31 mouse cellular contexts compared by ENCODE assay signal in the genomic region with DNA sequence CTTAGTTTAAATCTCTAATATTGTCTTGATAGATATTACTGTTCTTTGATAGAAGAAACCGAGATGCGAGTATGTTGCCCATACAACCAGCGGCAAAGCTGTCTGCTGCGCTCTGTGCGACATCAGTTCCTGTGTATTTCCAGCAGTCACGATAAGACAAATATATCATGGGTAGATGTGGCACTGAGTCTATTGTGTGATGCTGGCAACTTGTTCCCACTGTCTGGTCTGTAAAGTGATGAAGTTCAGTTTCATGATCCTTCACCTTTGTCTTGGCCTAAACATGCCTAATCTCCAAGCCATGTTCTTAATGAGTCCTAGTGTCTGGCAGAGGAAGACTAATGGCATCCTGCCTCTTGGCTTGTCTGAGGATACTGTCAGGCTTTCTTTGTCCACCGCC. TPM values are rescaled to one million over a fixed set of nuclear protein-coding genes. Genes with fewer than 3 reads are reported as not detected.
DNase-seq lines count a peak whose midpoint lies in the region; ATAC-seq and TF ChIP-seq lines count a peak whose summit lies in the region.
"Had no signal": no experiment of that assay in that cellular context is flagged by ENCODE, and none has a peak within 500 bp of the region (broad histone marks: within the 10 kb centered on the region; RNA-seq: fewer than 3 reads in every experiment).

No protein-coding gene starts in this region.

- no peaks in the 10 kb centered on the region for H3K27me3 ChIP-seq in spleen, adult 2 months (ENCODE audit: control insufficient read depth, insufficient read depth, low read length)
- H3K27me3 ChIP-seq: CH12.LX; embryonic facial prominence, embryonic 13.5 days; embryonic facial prominence, embryonic 15.5 days; forebrain, embryonic 12.5 days; Patski had no signal

- peak; percentile 64 for DNase-seq in CD4-positive, CD25-positive, alpha-beta regulatory T cell, adult 2 months (ENCODE audit: low read depth, low spot score)
- no peak for DNase-seq in left cerebral cortex, adult 2 months (ENCODE audit: extremely low spot score in 1 of 2, low spot score in 2 of 2)
- no peak for DNase-seq in left cerebral cortex, postnatal 36 days (ENCODE audit: low spot score in 2 of 2)
- no peak for DNase-seq in spleen, adult 2 months (ENCODE audit: low read depth in 1 of 2, low spot score in 2 of 2)
- no peak for DNase-seq in spleen, postnatal 14 days (ENCODE audit: low spot score in 2 of 2)
- peak; percentile 55 for DNase-seq in naive thymus-derived CD4-positive, alpha-beta T cell, adult 2 months (ENCODE audit: low read depth)
- no peak for DNase-seq in cerebellum, postnatal 14 days
- DNase-seq: adrenal gland, adult 8-10 months; adrenal gland, postnatal 14 days; adrenal gland, postnatal 36 days; cerebellum, adult 9-10 months; cerebellum, postnatal 10 days; cerebellum, postnatal 36 days; embryo, embryonic 11 days had no signal

- intact Hi-C loops in left cerebral cortex, adult 2 months (cut with DNase I) = no loop called here
- intact Hi-C loops in left cerebral cortex, postnatal 36 days (cut with DNase I) = no loop called here

- H3K4me1 ChIP-seq in spleen, adult 2 months (ENCODE audit: control insufficient read depth, insufficient read depth, insufficient read length) = peaks cover 2% of the 10 kb centered on the region; the same call in 1 of the 2 replicates
- H3K4me1 ChIP-seq: forebrain, embryonic 10.5 days; forebrain, embryonic 12.5 days had no signal

- 90% methylated on average over 7 of the region's 7 CpGs for WGBS in spleen, adult 2 months

- no peak overlapping the region for H3K4me3 ChIP-seq in left cerebral cortex, adult 2 months
- no peak overlapping the region for H3K4me3 ChIP-seq in spleen, adult 2 months (ENCODE audit: extremely low read depth, insufficient read depth, insufficient read length)
- H3K4me3 ChIP-seq: embryonic facial prominence, embryonic 13.5 days; embryonic facial prominence, embryonic 15.5 days; erythroblast, embryonic 14.5 days; forebrain, embryonic 10.5 days; forebrain, embryonic 12.5 days had no signal

- ATAC-seq in CD4-positive, CD25-positive, alpha-beta regulatory T cell, adult 4 months = no peak
- ATAC-seq: forebrain, embryonic 14.5 days; forebrain, embryonic 16.5 days; Patski had no signal

- TF ChIP-seq POLR2A in spleen, adult 2 months (IDR thresholded peaks at IDR 0.05; ENCODE audit: low read depth, low read length) = no peak

- no peaks in the 10 kb centered on the region for H3K36me3 ChIP-seq in spleen, adult 2 months (ENCODE audit: control insufficient read depth, insufficient read depth, low read length)
- H3K36me3 ChIP-seq: embryonic facial prominence, embryonic 13.5 days; embryonic facial prominence, embryonic 15.5 days; forebrain, embryonic 10.5 days; forebrain, embryonic 12.5 days; G1E had no signal

- H3K27ac ChIP-seq in left cerebral cortex, adult 2 months = 0 out of 2 replicates have a peak overlapping the region, but pooled peaks have one; percentile 17
- H3K27ac ChIP-seq in spleen, adult 2 months (ENCODE audit: insufficient read depth, low read length) = peak overlapping the region; percentile 8; the same call in 1 of the 2 replicates
- H3K27ac ChIP-seq: embryonic facial prominence, embryonic 13.5 days; embryonic facial prominence, embryonic 15.5 days; forebrain, embryonic 10.5 days; forebrain, embryonic 12.5 days had no signal

- TF ChIP-seq CTCF in left cerebral cortex, adult 2 months (IDR thresholded peaks at IDR 0.05) = no peak
- no peak for TF ChIP-seq CTCF in spleen, adult 2 months (IDR thresholded peaks at IDR 0.05; ENCODE audit: extremely low read depth, insufficient read depth, insufficient read length, insufficient replicate concordance)

RNA-seq across cellular contexts. Expression of gene Cd5, which starts 6.1 kb away (rescaled TPM):
- polyA plus RNA-seq in CD4-positive, CD25-positive, alpha-beta regulatory T cell, adult 4 months (2017; shearing (Covaris generic)) = 100 to 1,000 TPM; 449 to 646 TPM
- under 1 TPM; 0.16 to 0.37 TPM for total RNA-seq in left cerebral cortex, adult 2 months (2021)
- not detected for total RNA-seq in left cerebral cortex, postnatal 36 days (2021)
- polyA plus RNA-seq in spleen, adult 2 months (2012; rRNA removed) = 35.2 and 41.1 TPM in 2 replicates
- total RNA-seq: common myeloid progenitor, adult 5-6 weeks had no signal
- polyA plus RNA-seq: erythroblast, embryonic 14.5 days; forebrain, embryonic 10.5 days; forebrain, embryonic 12.5 days; G1E; Patski had no signal

RNA-seq across cellular contexts. Expression of gene Vps37c, which starts 44.2 kb away (rescaled TPM):
- polyA plus RNA-seq in CD4-positive, CD25-positive, alpha-beta regulatory T cell, adult 4 months (2017; shearing (Covaris generic)) = 10 to 100 TPM; 14.5 to 15.7 TPM
- total RNA-seq in left cerebral cortex, adult 2 months (2021) = 10 to 100 TPM; 21.6 to 24.4 TPM
- 10 to 100 TPM; 23.0 to 23.2 TPM for total RNA-seq in left cerebral cortex, postnatal 36 days (2021)
- 19.7 and 22.0 TPM in 2 replicates for polyA plus RNA-seq in spleen, adult 2 months (2012; rRNA removed)

RNA-seq across cellular contexts. Expression of gene Pga5, which starts 54.9 kb away (rescaled TPM):
- polyA plus RNA-seq in CD4-positive, CD25-positive, alpha-beta regulatory T cell, adult 4 months (2017; shearing (Covaris generic)) = not detected
- not detected for total RNA-seq in left cerebral cortex, adult 2 months (2021)
- not detected for total RNA-seq in left cerebral cortex, postnatal 36 days (2021)
- polyA plus RNA-seq in spleen, adult 2 months (2012; rRNA removed) = not detected in 2 replicates
- total RNA-seq: adrenal gland, adult 18-20 months; adrenal gland, adult 8-10 months; adrenal gland, postnatal 14 days; adrenal gland, postnatal 36 days; common myeloid progenitor, adult 5-6 weeks had no signal
- polyA plus RNA-seq: activated CD4-positive, CD25-positive, alpha-beta regulatory T cell, adult 4 months; C2C12; cerebellum, adult 2 months; embryonic facial prominence, embryonic 11.5 days; embryonic facial prominence, embryonic 13.5 days; embryonic facial prominence, embryonic 15.5 days; erythroblast, embryonic 14.5 days; forebrain, embryonic 10.5 days; forebrain, embryonic 12.5 days; forebrain, embryonic 14.5 days; forebrain, embryonic 16.5 days had no signal

Comparison
In these comparisons a context has a peak if more than half of its experiments do, and no peak if none do; other contexts are left out.
1. DNase-seq: peak in CD4-positive, CD25-positive, alpha-beta regulatory T cell, adult 2 months (single experiment) and naive thymus-derived CD4-positive, alpha-beta T cell, adult 2 months (single experiment); none in left cerebral cortex, adult 2 months (0 of 2), left cerebral cortex, postnatal 36 days (0 of 2), spleen, adult 2 months (0 of 2), spleen, postnatal 14 days (0 of 2) and cerebellum, postnatal 14 days (0 of 2).